Comparison of ENCODE assay signal across 8 mouse cellular contexts in genomic region chr9:21724147-21724536, GRCm38 (mm10). TPM values are rescaled to one million over a fixed set of nuclear protein-coding genes. Genes with fewer than 3 reads are reported as not detected.
DNase-seq lines count a peak whose midpoint lies in the region; ATAC-seq lines count a peak whose summit lies in the region.

No protein-coding gene starts in this region.

- H3K4me1 ChIP-seq in forebrain, embryonic 10.5 days: peaks cover 47% of the 10 kb centered on the region
- peaks cover 29% of the 10 kb centered on the region for H3K4me1 ChIP-seq in heart, embryonic 16.5 days (ENCODE audit: control insufficient read depth, insufficient read depth, low read length)
- peaks cover 71% of the 10 kb centered on the region for H3K4me1 ChIP-seq in liver, embryonic 15.5 days (replicated peaks)
- peaks cover 21% of the 10 kb centered on the region for H3K4me1 ChIP-seq in neural tube, embryonic 12.5 days

- H3K9ac ChIP-seq in heart, embryonic 16.5 days (ENCODE audit: low read length): peak overlapping the region; percentile 68
- peak overlapping the region; percentile 68; the same call in 1 of the 2 replicates for H3K9ac ChIP-seq in liver, embryonic 15.5 days
- H3K9ac ChIP-seq in neural tube, embryonic 12.5 days: peak overlapping the region; percentile 64

- peaks cover 47% of the 10 kb centered on the region for H3K36me3 ChIP-seq in forebrain, embryonic 10.5 days (replicated peaks)
- 0 out of 2 replicates have a peak, but pooled peaks cover 2% of the 10 kb centered on the region for H3K36me3 ChIP-seq in heart, embryonic 16.5 days (ENCODE audit: control insufficient read depth, insufficient read depth)
- H3K36me3 ChIP-seq in liver, embryonic 15.5 days (replicated peaks): 0 out of 2 replicates have a peak, but pooled peaks cover 4% of the 10 kb centered on the region
- peaks cover 3% of the 10 kb centered on the region; the same call in 1 of the 2 replicates for H3K36me3 ChIP-seq in neural tube, embryonic 12.5 days

- H3K27me3 ChIP-seq in forebrain, embryonic 10.5 days (ENCODE audit: poor library complexity, severe bottlenecking): no peaks in the 10 kb centered on the region
- no peaks in the 10 kb centered on the region for H3K27me3 ChIP-seq in heart, embryonic 16.5 days (ENCODE audit: control insufficient read depth, insufficient read depth, low read length)
- H3K27me3 ChIP-seq in liver, embryonic 15.5 days: no peaks in the 10 kb centered on the region
- no peaks in the 10 kb centered on the region for H3K27me3 ChIP-seq in neural tube, embryonic 12.5 days (replicated peaks)

- peak; percentile 96 for ATAC-seq in CD4-positive, CD25-positive, alpha-beta regulatory T cell, adult 4 months
- peak; percentile 93 for ATAC-seq in heart, embryonic 16.5 days (replicated peaks; ENCODE audit: extremely low read depth, insufficient read depth, low FRiP score)
- peak; percentile 83 for ATAC-seq in liver, embryonic 15.5 days (ENCODE audit: insufficient read depth)
- peak; percentile 96 for ATAC-seq in neural tube, embryonic 12.5 days (ENCODE audit: low FRiP score, low read depth)

- 0% methylated on average over 18 of the region's 18 CpGs for WGBS in forebrain, embryonic 10.5 days
- 3% methylated on average over 18 of the region's 18 CpGs for WGBS in heart, embryonic 16.5 days
- WGBS in liver, embryonic 15.5 days (ENCODE audit: insufficient replicate concordance): under 1% methylated on average over 18 of the region's 18 CpGs
- under 1% methylated on average over 18 of the region's 18 CpGs for WGBS in neural tube, embryonic 12.5 days

- H3K4me3 ChIP-seq in forebrain, embryonic 10.5 days: peak overlapping the region; percentile 80
- H3K4me3 ChIP-seq in heart, embryonic 16.5 days (ENCODE audit: low read length): peak overlapping the region; percentile 63
- H3K4me3 ChIP-seq in liver, embryonic 15.5 days (replicated peaks): peak overlapping the region; percentile 70
- peak overlapping the region; percentile 71 for H3K4me3 ChIP-seq in neural tube, embryonic 12.5 days

- peak overlapping the region; percentile 96 for H3K27ac ChIP-seq in forebrain, embryonic 10.5 days
- peak overlapping the region; percentile 86 for H3K27ac ChIP-seq in heart, embryonic 16.5 days (ENCODE audit: low read length)
- H3K27ac ChIP-seq in liver, embryonic 15.5 days (replicated peaks): peak overlapping the region; percentile 88
- 0 out of 2 replicates have a peak overlapping the region, but pooled peaks have one; percentile 79 for H3K27ac ChIP-seq in neural tube, embryonic 12.5 days

- H3K9me3 ChIP-seq in forebrain, embryonic 10.5 days: 0 out of 2 replicates have a peak, but pooled peaks cover 4% of the 10 kb centered on the region
- H3K9me3 ChIP-seq in heart, embryonic 16.5 days (replicated peaks; ENCODE audit: control insufficient read depth, low read length): no peaks in the 10 kb centered on the region
- no peaks in the 10 kb centered on the region for H3K9me3 ChIP-seq in liver, embryonic 15.5 days (replicated peaks)
- no peaks in the 10 kb centered on the region for H3K9me3 ChIP-seq in neural tube, embryonic 12.5 days

- peak overlapping the region; percentile 79 for H3K4me2 ChIP-seq in heart, embryonic 16.5 days (ENCODE audit: low read depth, low read length)
- H3K4me2 ChIP-seq in liver, embryonic 15.5 days: peak overlapping the region; percentile 95
- H3K4me2 ChIP-seq in neural tube, embryonic 12.5 days (replicated peaks): peak overlapping the region; percentile 78

- DNase-seq in c-Kit-negative CD71-positive TER-119-positive erythroid progenitor cells, embryonic 14.5 days (ENCODE audit: low read depth, low spot score): peak; percentile 56
- DNase-seq in forebrain, embryonic 10.5 days (ENCODE audit: extremely low spot score, low spot score): peak; percentile 93
- peak; percentile 92 for DNase-seq in kidney, postnatal 36 days
- DNase-seq in telencephalon, adult 2 months (ENCODE audit: low read depth, low spot score): peak; percentile 80

RNA-seq across cellular contexts. Expression of gene Ldlr, which starts 0.9 kb away (rescaled TPM):
- 10 to 100 TPM; 17.9 to 42.0 TPM for polyA plus RNA-seq in CD4-positive, CD25-positive, alpha-beta regulatory T cell, adult 4 months (2017; shearing (Covaris generic))
- polyA plus RNA-seq in forebrain, embryonic 10.5 days (2016; fragmentation: Nextera tagmentation; extraction: Ambion mirVana): 58.5 and 60.0 TPM in 2 replicates
- 17.7 and 19.1 TPM in 2 replicates for polyA plus RNA-seq in heart, embryonic 16.5 days (2015; fragmentation: Nextera tagmentation; extraction: Ambion mirVana)
- polyA plus RNA-seq in liver, embryonic 15.5 days (2015; fragmentation: Nextera tagmentation; extraction: Ambion mirVana): 24.5 and 24.6 TPM in 2 replicates
- polyA plus RNA-seq in neural tube, embryonic 12.5 days (2016; fragmentation: Nextera tagmentation; extraction: Ambion mirVana): 30.4 and 33.2 TPM in 2 replicates

RNA-seq across cellular contexts. Expression of gene Spc24, which starts 36.0 kb away (rescaled TPM):
- polyA plus RNA-seq in CD4-positive, CD25-positive, alpha-beta regulatory T cell, adult 4 months (2017; shearing (Covaris generic)): 10 to 100 TPM in 1 of 2 experiments, 1 to 10 TPM in 1; 6.5 to 13.5 TPM
- polyA plus RNA-seq in forebrain, embryonic 10.5 days (2016; fragmentation: Nextera tagmentation; extraction: Ambion mirVana): 196 and 197 TPM in 2 replicates
- polyA plus RNA-seq in heart, embryonic 16.5 days (2015; fragmentation: Nextera tagmentation; extraction: Ambion mirVana): 91.4 and 93.2 TPM in 2 replicates
- 76.8 and 82.2 TPM in 2 replicates for polyA plus RNA-seq in liver, embryonic 15.5 days (2015; fragmentation: Nextera tagmentation; extraction: Ambion mirVana)
- polyA plus RNA-seq in neural tube, embryonic 12.5 days (2016; fragmentation: Nextera tagmentation; extraction: Ambion mirVana): 59.9 and 73.5 TPM in 2 replicates

Comparison
In these comparisons a context has a peak if more than half of its experiments do, and no peak if none do; other contexts are left out.
1. Peak in every context shown above with its lines: DNase-seq, ATAC-seq, H3K4me3 ChIP-seq and H3K27ac ChIP-seq.